Mouse (Mus musculus) ZHBTc4 (cell line): ENCODE results near the gene Ensa.

Experiments
- DNase-seq: peaks from one replicate; pipeline ENCODE4 v3.0.0-alpha.2; 2011; ENCODE audit warnings: low read depth, low spot score

Gene Ensa

GRCm38 (mm10) chr3:95679551-95679950, 54.8 kb downstream of the Ensa start:
- DNase-seq: no peak

DNA sequence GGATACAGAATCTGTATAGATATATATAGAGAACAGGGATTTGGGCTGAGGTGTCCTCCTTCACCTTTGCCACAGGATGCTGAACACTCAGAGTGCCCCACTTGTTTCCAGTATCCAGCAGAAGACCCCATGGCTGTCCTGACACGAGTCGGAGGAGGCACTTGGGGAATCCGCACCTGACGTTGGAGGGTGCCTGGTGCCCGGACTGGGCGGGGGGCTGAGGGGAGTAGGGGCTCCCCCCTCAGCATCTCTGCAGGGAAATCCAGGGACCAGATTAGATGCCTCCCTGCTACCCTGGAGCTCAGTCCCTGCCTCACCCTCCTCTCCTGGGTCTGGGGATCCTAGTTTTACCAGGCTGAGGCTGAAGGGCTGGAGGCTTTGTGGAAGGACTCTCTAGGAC, 55.9 kb downstream of the Ensa start:
- DNase-seq: no peak

- no peak for DNase-seq
These were observed 56.6 kb downstream of the Ensa start for GRCm38 (mm10) chr3:95681365-95681764.
